Mouse (Mus musculus) spleen, postnatal 4 days (tissue): ENCODE results near the gene Gm21887.
"Not testable (repeated sequence)": the region's sequence is repeated elsewhere in the genome, so short reads cannot be mapped to it uniquely, and the experiment has no call there.

Experiments
- DNase-seq, 2 experiments: peaks; one replicate each; pipeline ENCODE4 v3.0.0; 2022; ENCODE audit warnings: low spot score in 2 of 2

Gene Gm21887

DNA sequence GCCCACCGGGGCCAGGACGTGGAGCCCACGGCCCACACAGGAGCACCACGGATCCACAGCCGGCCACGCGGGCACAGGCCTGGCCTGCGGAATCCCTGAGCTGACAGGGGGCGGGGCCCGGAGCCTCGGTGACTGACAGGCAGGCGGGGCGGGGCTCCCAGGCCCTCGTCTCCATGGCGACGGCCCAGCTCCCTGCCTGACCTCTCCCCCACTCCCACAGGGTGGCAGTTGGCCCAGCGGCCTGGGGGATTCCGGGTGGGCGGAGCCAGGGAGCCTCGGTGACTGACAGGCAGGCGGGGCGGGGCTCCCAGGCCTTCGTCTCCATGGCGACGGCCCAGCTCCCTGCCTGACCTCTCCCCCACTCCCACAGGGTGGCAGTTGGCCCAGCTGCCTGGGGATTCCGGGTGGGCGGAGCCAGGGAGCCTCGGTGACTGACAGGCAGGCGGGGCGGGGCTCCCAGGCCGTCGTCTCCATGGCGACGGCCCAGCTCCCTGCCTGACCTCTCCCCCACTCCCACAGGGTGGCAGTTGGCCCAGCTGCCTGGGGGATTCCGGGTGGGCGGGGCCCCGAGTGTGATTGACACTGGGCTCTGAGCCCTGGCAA, 11.5 kb upstream of the Gm21887 start:
- DNase-seq: peak; percentile 100

DNA sequence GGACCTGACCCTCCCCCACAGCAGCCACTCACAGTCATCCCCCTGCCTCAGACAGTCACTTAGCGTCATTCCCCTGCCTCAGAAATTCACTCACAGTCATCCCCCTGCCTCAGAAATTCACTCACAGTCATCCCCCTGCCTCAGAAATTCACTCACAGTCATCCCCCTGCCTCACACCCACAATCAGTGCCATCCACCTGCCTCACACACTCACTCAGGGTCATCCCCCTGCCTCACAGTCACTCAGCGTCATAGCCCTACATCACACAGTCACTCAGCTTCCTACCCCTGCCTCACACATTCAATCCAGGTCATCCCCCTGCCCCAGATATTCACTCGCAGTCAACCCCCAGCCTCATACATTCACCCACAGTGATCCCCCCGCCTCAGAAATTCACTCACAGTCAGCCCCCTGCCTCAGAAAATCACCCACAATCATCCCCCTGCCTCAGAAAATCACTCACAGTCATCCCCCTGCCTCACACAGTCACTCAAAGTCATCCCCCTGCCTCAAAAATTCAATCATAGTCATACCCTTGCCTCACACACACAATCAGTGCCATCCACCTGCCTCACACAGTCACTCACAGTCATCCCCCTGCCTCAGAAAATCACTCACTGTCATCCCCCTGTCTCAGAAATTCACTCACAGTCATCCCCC, 10.8 kb upstream of the Gm21887 start:
- not testable (repeated sequence) for DNase-seq

DNA sequence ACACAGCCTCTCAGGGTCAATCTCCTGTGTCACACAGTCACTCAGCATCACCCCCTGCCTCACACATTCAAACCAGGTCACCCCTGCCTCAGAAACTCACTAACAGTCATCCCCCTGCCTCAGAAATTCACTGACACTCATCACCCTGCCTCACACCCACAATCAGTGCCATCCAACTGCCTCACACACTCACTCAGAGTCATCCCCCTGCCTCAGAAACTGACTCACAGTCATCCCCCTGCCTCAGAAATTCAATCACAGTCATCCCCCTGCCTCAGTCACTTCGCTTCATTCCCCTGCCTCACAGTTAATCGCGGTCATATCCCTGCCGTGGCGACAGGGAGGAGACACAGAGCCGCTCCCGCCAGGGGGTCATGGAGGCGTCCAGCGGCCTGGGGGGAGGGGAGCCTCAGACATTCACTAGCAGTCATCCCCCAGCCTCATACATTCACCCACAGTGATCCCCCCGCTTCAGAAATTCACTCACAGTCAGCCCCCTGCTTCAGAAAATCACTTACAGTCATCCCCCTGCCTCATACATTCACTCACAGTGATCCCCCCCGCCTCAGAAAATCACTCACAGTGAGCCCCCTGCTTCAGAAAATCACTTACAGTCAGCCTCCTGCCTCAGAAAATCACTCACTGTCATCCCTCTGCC, 10.1 kb upstream of the Gm21887 start:
- peak; percentile 67 to 85 for DNase-seq

DNA sequence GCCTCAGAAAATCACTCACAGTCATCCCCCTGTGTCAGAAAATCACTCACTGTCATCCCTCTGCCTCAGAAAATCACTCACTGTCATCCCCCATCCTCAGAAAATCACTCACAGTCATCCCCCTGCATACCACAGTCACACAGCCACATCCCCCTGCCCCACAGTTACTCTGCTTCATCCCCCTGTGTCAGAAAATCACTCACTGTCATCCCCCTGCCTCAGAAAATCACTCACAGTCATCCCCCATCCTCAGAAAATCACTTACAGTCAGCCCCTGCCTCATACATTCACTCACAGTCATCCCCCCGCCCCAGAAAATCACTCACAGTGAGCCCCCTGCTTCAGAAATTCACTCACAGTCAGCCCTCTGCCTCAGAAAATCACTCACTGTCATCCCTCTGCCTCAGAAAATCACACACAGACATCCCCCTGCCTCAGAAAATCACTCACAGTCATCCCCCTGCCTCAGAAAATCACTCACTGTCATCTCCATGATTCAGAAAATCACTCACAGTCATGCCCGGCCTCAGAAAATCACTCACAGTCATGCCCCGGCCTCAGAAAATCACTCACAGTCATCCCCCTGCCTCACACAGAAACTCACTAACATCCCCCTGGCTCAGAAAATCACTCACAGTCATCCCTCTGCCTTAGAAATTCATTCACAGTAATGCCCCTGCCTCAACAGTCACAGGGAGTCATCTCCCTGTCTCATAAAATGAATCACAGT, 9.4 kb upstream of the Gm21887 start:
- peak in 1 of 2 experiments; percentile 61 for DNase-seq

DNA sequence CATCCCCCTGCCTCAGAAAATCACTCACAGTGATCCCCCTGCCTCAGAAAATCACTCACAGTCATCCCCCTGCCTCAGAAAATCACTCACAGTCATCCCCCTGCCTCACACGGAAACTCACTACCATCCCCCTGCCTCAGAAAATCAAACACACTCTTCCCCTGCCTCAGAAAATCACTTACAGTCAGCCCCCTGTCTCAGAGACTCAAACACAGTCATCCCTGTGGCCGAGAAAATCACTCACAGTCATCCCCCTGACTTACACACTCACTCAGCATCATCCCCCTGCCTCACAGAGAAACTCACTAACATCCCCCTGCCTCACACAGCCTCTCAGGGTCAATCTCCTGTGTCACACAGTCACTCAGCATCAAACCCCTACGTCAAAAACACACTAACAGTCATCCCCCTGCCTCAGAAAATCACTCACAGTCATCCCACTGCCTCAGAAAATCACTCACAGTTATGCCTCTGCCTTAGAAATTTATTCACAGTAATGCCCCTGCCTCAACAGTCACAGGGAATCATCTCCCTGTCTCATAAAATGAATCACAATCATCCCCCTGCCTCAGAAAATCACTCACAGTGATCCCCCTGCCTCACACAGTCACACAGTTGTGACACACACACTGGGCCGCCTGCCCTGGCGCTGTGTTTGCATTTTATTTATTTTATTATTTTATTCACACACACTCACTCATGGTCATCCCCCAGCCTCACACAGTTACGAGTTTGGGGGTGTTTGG, 8.6 kb upstream of the Gm21887 start:
- DNase-seq: peak in 1 of 2 experiments; percentile 67

DNA sequence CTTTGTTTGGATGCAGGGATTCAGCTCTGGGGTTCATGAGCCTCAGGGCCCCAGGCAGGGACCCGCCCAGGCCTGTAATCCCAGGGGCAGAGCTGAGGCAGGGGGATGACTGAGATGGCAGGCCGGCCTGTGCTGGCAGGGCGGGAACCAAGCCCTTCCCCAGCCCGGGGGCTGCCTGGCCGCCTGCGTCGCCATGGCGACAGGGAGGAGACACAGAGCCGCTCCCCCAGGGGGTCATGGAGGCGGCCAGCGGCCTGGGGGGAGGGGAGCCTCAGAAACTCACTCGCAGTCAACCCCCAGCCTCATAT, 8.1 kb upstream of the Gm21887 start:
- not testable (repeated sequence) for DNase-seq

DNA sequence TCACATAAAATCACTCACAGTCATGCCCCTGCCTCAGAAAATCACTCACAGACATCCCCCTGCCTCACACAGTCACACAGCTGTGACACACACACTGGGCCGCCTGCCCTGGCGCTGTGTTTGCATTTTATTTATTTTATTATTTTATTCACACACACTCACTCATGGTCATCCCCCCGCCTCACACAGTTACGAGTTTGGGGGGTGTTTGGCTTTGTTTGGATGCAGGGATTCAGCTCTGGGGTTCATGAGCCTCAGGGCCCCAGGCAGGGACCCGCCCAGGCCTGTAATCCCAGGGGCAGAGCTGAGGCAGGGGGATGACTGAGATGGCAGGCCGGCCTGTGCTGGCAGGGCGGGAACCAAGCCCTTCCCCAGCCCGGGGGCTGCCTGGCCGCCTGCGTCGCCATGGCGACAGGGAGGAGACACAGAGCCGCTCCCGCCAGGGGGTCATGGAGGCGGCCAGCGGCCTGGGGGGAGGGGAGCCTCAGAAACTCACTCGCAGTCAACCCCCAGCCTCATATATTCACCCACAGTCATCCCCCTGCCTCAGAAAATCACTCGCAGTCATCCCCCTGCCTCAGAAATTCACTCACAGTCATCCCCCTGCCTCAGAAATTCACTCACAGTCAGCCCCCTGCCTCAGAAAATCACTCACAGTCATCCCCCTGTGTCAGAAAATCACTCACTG, 6.8 kb upstream of the Gm21887 start:
- DNase-seq: peak; percentile 56 to 85

DNA sequence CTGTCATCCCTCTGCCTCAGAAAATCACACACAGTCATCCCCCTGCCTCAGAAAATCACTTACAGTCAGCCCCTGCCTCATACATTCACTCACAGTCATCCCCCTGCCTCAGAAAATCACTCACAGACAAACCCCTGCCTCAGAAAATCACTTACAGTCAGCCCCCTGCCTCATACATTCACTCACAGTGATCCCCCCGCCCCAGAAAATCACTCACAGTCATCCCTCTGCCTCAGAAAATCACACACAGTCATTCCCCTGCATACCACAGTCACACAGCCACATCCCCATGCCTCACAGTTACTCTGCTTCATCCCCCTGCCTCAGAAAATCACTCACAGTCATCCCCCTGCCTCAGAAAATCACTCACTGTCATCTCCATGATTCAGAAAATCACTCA, 5.9 kb upstream of the Gm21887 start:
- not testable (repeated sequence) for DNase-seq

DNA sequence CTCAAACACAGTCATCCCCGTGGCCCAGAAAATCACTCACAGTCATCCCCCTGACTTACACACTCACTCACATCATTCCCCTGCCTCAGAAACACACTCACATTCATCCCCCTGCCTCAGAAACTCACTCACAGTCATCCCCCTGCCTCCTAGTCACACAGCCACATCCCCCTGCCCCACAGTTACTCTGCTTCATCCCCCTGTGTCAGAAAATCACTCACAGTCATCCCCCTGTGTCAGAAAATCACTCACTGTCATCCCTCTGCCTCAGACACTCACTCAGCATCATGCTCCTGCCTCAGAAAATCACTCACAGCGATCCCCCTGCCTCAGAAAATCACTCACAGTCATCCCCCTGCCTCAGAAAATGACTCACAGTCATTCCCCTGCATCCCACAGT, 5.2 kb upstream of the Gm21887 start:
- peak; percentile 45 to 67 for DNase-seq

DNA sequence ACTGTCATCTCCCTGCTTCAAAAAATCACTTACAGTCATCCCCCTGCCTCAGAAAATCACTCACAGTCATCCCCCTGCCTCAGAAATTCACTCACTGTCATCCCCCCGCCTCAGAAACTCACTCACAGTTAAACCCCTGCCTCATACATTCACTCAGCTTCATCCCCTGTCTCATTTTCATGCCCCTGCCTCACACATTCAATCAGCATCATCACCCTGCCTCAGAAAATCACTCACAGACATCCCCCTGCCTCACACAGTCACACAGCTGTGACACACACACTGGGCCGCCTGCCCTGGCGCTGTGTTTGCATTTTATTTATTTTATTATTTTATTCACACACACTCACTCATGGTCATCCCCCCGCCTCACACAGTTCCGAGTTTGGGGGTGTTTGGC, 4.7 kb upstream of the Gm21887 start:
- peak; percentile 44 to 67 for DNase-seq

DNA sequence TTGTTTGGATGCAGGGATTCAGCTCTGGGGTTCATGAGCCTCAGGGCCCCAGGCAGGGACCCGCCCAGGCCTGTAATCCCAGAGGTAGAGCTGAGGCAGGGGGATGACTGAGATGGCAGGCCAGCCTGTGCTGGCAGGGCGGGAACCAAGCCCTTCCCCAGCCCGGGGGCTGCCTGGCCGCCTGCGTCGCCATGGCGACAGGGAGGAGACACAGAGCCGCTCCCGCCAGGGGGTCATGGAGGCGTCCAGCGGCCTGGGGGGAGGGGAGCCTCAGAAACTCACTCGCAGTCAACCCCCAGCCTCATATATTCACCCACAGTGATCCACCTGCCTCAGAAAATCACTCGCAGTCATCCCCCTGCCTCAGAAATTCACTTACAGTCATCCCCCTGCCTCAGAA, 4.3 kb upstream of the Gm21887 start:
- peak; percentile 58 to 80 for DNase-seq

DNA sequence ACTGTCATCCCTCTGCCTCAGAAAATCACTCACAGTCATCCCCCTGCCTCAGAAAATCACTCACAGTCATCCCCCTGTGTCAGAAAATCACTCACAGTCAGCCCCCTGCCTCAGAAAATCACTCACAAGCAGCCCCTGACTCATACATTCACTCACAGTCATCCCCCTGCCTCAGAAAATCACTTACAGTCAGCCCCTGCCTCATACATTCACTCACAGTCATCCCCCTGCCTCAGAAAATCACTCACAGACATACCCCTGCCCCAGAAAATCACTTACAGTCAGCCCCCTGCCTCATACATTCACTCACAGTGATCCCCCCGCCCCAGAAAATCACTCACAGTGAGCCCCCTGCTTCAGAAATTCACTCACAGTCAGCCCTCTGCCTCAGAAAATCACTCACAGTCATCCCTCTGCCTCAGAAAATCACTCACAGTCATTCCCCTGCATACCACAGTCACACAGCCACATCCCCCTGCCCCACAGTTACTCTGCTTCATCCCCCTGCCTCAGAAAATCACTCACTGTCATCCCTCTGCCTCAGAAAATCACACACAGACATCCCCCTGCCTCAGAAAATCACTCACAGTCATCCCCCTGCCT, 3.7 kb upstream of the Gm21887 start:
- DNase-seq: peak in 1 of 2 experiments; percentile 57

DNA sequence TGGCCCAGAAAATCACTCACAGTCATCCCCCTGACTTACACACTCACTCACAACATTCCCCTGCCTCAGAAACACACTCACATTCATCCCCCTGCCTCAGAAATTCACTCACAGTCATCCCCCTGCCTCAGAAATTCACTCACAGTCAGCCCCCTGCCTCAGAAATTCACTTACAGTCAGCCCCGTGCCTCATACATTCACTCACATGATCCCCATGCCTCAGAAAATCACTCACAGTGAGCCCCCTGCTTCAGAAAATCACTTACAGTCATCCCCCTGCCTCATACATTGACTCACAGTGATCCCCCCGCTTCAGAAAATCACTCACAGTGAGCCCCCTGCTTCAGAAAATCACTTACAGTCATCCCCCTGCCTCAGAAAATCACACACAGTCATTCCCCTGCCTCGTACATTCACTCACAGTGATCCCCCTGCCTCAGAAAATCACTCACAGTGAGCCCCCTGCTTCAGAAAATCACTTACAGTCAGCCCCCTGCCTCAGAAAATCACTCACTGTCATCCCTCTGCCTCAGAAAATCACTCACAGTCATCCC, 2.7 kb upstream of the Gm21887 start:
- DNase-seq: peak in 1 of 2 experiments; percentile 56

DNA sequence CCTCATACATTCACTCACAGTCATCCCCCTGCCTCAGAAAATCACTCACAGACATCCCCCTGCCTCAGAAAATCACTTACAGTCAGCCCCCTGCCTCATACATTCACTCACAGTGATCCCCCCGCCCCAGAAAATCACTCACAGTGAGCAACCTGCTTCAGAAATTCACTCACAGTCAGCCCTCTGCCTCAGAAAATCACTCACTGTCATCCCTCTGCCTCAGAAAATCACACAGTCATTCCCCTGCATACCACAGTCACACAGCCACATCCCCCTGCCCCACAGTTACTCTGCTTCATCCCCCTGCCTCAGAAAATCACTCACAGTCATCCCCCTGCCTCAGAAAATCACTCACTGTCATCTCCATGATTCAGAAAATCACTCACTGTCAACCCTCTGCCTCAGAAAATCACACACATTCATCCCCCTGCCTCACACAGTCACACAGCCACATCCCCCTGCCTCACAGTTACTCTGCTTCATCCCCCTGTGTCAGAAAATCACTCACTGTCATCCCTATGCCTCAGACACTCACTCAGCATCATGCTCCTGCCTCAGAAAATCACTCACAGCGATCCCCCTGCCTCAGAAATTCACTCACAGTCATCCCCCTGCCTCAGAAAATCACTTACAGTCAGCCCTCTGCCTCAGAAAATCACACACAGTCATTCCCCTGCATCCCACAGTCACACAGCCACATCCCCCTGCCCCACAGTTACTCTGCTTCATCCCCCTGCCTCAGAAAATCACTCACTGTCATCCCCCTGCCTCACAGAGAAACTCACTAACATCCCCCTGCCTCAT, 1.9 kb upstream of the Gm21887 start:
- peak; percentile 39 to 62 for DNase-seq

DNA sequence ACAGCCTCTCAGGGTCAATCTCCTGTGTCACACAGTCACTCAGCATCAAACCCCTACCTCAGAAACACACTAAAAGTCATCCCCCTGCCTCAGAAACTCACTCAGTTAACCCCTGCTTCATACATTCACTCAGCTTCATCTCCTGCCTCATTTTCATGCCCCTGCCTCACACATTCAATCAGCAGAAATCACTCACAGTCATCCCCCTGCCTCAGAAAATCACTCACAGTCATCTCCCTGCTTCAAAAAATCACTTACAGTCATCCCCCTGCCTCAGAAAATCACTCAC, 1.3 kb upstream of the Gm21887 start:
- DNase-seq: not testable (repeated sequence)

DNA sequence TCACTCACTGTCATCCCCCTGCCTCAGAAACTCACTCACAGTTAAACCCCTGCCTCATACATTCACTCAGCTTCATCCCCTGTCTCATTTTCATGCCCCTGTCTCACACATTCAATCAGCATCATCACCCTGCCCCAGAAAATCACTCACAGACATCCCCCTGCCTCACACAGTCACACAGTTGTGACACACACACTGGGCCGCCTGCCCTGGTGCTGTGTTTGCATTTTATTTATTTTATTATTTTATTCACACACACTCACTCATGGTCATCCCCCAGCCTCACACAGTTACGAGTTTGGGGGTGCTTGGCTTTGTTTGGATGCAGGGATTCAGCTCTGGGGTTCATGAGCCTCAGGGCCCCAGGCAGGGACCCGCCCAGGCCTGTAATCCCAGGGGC, 875 bp upstream of the Gm21887 start:
- peak; percentile 61 to 79 for DNase-seq

DNA sequence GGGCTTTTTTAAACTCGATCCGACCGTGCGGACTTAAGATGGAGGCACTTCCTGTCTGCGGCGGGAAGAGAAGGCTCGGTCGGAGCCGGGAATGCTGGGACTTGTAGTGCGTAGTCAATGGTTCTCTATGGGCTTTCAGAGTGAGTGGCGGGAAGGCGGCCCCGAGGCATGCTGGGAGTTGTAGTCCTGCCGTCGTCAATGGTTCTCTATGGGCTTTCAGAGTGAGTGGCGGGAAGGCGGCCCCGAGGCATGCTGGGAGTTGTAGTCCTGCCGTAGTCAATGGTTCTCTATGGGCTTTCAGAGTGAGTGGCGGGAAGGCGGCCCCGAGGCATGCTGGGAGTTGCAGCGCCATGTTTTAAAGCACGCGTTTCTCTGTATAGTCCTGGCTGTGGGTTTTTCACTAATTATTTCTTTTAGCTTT, 352 bp downstream of the Gm21887 start:
- DNase-seq: peak; percentile 100

DNA sequence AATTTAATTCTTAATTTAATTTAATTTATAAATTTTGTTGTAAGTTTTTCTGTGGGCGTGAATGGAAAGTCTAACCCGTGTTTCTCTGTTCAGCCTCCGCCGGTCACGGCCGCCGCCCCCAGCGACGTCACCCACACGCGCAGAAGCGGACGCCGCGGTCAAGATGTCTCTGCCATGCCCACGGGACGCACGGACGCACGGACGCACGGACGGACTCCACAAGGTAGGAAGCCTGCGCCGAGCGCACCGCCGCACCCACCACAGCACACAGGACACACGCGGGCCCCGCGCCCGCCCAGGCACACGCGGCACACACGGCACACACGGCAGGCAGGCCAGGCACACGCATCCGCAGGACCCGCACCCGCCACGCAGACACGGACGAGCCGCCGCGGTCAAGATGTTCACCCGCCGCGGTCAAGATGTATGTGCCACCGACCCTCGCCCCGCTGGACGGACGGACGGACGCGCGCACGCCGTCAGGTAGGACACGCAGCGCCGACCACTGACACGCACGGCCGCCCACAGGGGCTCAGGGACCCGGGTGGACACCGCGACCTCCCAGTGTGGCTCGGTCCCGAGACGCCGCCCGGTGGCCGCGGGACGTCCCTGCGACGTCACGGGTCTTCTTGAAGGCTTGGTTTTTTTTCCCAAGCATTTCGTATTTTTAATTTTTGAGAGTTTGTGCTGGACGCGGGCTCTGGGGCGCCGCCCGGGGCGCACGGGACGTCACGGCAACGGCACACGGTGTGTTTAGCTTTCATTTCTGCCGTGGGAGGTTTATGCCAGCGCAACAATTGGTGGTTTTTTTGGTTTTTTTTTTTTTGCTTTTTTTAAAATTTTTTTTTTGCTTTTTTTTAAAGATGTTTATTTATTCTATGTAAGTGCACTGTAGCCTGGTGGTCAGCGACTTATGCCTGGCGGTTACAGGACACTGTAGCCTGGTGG, 1.4 kb downstream of the Gm21887 start:
- peak; percentile 81 to 91 for DNase-seq

DNA sequence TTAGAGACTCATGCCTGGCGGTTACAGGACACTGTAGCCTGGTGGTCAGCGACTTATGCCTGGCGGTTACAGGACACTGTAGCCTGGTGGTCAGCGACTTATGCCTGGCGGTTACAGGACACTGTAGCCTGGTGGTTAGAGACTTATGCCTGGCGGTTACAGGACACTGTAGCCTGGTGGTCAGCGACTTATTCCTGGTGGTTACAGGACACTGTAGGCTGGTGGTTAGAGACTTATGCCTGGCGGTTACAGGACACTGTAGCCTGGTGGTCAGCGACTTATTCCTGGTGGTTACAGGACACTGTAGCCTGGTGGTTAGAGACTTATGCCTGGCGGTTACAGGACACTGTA, 2.0 kb downstream of the Gm21887 start:
- DNase-seq: not testable (repeated sequence)
